Mouse (Mus musculus) liver, embryonic 14.5 days (tissue): ENCODE measurements at regions not wholly inside any gene's neighbourhood (a gene's known extent, or its start where the extent isn't known, plus 50 kb on each side); places are given as distances from the start of the nearest gene placed in this dataset.

Experiments
- CTCF ChIP-seq: IDR thresholded peaks from 2 replicates; pipeline ENCODE4 v1.5.1; 2016; ENCODE audit warnings: antibody characterized with exemption, low read depth, control low read depth
- EP300 ChIP-seq: IDR thresholded peaks from 2 replicates; pipeline ENCODE4 v1.6.1; 2016; ENCODE audit warnings: antibody characterized with exemption, low read depth

DNA sequence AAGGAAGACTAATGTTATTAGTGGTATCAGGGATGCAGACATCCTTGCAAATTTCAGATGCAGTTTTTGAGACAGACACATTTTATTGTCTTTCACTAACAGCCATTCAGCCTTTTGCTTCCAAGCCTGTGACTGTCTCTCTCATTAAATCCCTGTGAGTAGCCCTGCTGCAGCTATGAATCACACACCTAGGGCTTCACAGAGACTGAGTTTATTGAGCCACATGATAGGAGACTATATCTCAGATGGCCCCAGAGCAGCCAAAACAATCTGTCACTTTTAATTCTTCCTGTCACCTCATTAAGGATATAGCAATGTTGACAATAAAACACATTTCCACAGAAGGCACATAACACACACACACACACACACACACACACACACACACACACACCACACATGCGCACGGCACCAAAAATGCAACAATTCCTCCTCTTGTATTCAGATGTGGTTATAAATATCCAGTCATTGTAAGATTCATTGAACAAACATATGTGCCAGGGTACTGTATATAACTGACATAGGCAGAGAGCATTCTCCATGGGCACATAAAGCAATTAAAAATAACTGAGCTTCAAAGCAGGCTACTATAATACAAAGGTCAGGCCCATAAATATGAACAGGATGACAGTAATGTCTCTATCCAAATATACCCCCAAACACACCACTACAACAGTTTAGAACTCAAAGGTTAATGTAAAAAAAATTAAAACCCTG lies 735.8 kb upstream of the Adgra3 start:
- TF ChIP-seq CTCF (no peak), EP300 (no peak)
